ENCODE assay signal across 24 mouse cellular contexts in genomic region chr17:8548733-8549132, GRCm38 (mm10). TPM values are rescaled to one million over a fixed set of nuclear protein-coding genes. Genes with fewer than 3 reads are reported as not detected.
DNase-seq lines count a peak whose midpoint lies in the region; TF ChIP-seq lines count a peak whose summit lies in the region.
"Had no signal": no experiment of that assay in that cellular context is flagged by ENCODE, and none has a peak within 500 bp of the region (broad histone marks: within the 10 kb centered on the region; RNA-seq: fewer than 3 reads in every experiment).

No protein-coding gene starts in this region.

- TF ChIP-seq CTCF in gastrocnemius, adult 2 months (IDR thresholded peaks at IDR 0.05): peak; percentile 33; the same call in 1 of the 2 replicates
- TF ChIP-seq CTCF in left cerebral cortex, adult 2 months (IDR thresholded peaks at IDR 0.05): peak; percentile 33
- TF ChIP-seq CTCF in E14TG2a.4 (conservative IDR thresholded peaks at IDR 0.05; ENCODE audit: low read length): peak; percentile 26; the same call in 1 of the 2 replicates

- H3K27ac ChIP-seq in gastrocnemius, adult 2 months: no peak overlapping the region
- H3K27ac ChIP-seq in left cerebral cortex, adult 2 months: no peak overlapping the region
- H3K27ac ChIP-seq: embryonic facial prominence, embryonic 12.5 days; embryonic facial prominence, embryonic 15.5 days; hindbrain, embryonic 10.5 days; hindbrain, embryonic 13.5 days had no signal

- peaks cover 10% of the 10 kb centered on the region; the same call in 1 of the 2 replicates for H3K27me3 ChIP-seq in E14TG2a.4 (ENCODE audit: insufficient read depth, low read length)
- H3K27me3 ChIP-seq: embryonic facial prominence, embryonic 15.5 days; hindbrain, embryonic 13.5 days had no signal

- H3K9me3 ChIP-seq in E14TG2a.4 (ENCODE audit: low read length): peaks cover 8% of the 10 kb centered on the region
- H3K9me3 ChIP-seq: embryonic facial prominence, embryonic 12.5 days; embryonic facial prominence, embryonic 15.5 days; hindbrain, embryonic 10.5 days; hindbrain, embryonic 13.5 days had no signal

- intact Hi-C loops in gastrocnemius, adult 2 months (cut with DNase I): no loop called here
- intact Hi-C loops in left cerebral cortex, adult 2 months (cut with DNase I): no loop called here
- intact Hi-C loops in left cerebral cortex, postnatal 4 days (cut with DNase I): no loop called here

- no peak overlapping the region for H3K4me3 ChIP-seq in gastrocnemius, adult 2 months
- no peak overlapping the region for H3K4me3 ChIP-seq in left cerebral cortex, adult 2 months
- no peak overlapping the region for H3K4me3 ChIP-seq in E14TG2a.4 (replicated peaks; ENCODE audit: low read length)
- H3K4me3 ChIP-seq: embryonic facial prominence, embryonic 12.5 days; embryonic facial prominence, embryonic 15.5 days; hindbrain, embryonic 10.5 days; hindbrain, embryonic 13.5 days had no signal

- H3K36me3 ChIP-seq in E14TG2a.4 (ENCODE audit: insufficient read depth, low read length): no peaks in the 10 kb centered on the region
- H3K36me3 ChIP-seq: embryonic facial prominence, embryonic 12.5 days; embryonic facial prominence, embryonic 15.5 days; hindbrain, embryonic 10.5 days; hindbrain, embryonic 13.5 days had no signal

- peaks cover 6% of the 10 kb centered on the region; the same call in 1 of the 2 replicates for H3K4me1 ChIP-seq in E14TG2a.4 (replicated peaks; ENCODE audit: low read depth, low read length)
- H3K4me1 ChIP-seq: embryonic facial prominence, embryonic 12.5 days; embryonic facial prominence, embryonic 15.5 days; hindbrain, embryonic 10.5 days; hindbrain, embryonic 13.5 days had no signal

- DNase-seq in gastrocnemius, adult 2 months: no peak
- no peak for DNase-seq in gastrocnemius, postnatal 25 days
- no peak for DNase-seq in left cerebral cortex, adult 2 months (ENCODE audit: extremely low spot score in 1 of 2, low spot score in 2 of 2)
- no peak for DNase-seq in left cerebral cortex, postnatal 4 days
- DNase-seq in thymus, postnatal 25 days: peak; percentile 22
- DNase-seq in kidney, postnatal 10 days: no peak
- DNase-seq: adrenal gland, adult 8-10 months; adrenal gland, postnatal 25 days; B cell, adult 2 months; cerebellum, adult 18-20 months; forebrain, postnatal 0 days; gastrocnemius, postnatal 36 days had no signal

RNA-seq across cellular contexts. Expression of gene Gm17087, which starts 18.0 kb away (rescaled TPM):
- not detected for total RNA-seq in gastrocnemius, adult 2 months (2021)
- total RNA-seq in gastrocnemius, postnatal 25 days (2021): not detected
- not detected for total RNA-seq in left cerebral cortex, adult 2 months (2021)
- total RNA-seq in left cerebral cortex, postnatal 4 days (2021): not detected
- total RNA-seq: adrenal gland, adult 8-10 months; adrenal gland, postnatal 25 days; CH12.LX; common myeloid progenitor, adult 5-6 weeks; forebrain, postnatal 0 days; gastrocnemius, adult 8-10 months; gastrocnemius, postnatal 36 days; granulocyte monocyte progenitor cell, adult 5-6 weeks; heart, adult 8-10 months; heart, postnatal 25 days; MEL had no signal

RNA-seq across cellular contexts. Expression of gene Pde10a, which starts 23.6 kb away (rescaled TPM):
- total RNA-seq in gastrocnemius, adult 2 months (2021): 1 to 10 TPM; 4.0 to 6.0 TPM
- total RNA-seq in gastrocnemius, postnatal 25 days (2021): 1 to 10 TPM; 3.5 to 7.9 TPM
- 100 to 1,000 TPM in 1 of 2 experiments, 10 to 100 TPM in 1; 78.0 to 113 TPM for total RNA-seq in left cerebral cortex, adult 2 months (2021)
- 100 to 1,000 TPM in 1 of 2 experiments, 10 to 100 TPM in 1; 84.9 to 106 TPM for total RNA-seq in left cerebral cortex, postnatal 4 days (2021)

Comparison
In these comparisons a context has a peak if more than half of its experiments do, and no peak if none do; other contexts are left out.
1. RNA of gene Pde10a, which starts 23.6 kb away (total RNA-seq): 78.0 to 113 TPM in left cerebral cortex, adult 2 months and 84.9 to 106 TPM in left cerebral cortex, postnatal 4 days; 3.5 to 7.9 TPM in gastrocnemius, postnatal 25 days and 4.0 to 6.0 TPM in gastrocnemius, adult 2 months; every median in the first group is over 4 times any median in the second.
2. Peak in every context shown above with its lines, with median percentiles within 50 percentile points of each other: CTCF ChIP-seq.